Mouse (Mus musculus) E14TG2a.4 (cell line): ENCODE measurements at regions not wholly inside any gene's neighbourhood (a gene's known extent, or its start where the extent isn't known, plus 50 kb on each side); places are given as distances from the start of the nearest gene placed in this dataset.

ENCODE experiments used
- CTCF ChIP-seq: conservative IDR thresholded peaks from 2 replicates; pipeline ENCODE4 v1.5.1; 2014; ENCODE audit warnings: low read length
- NANOG ChIP-seq: IDR thresholded peaks from 2 replicates; pipeline ENCODE4 v1.6.1; 2014; ENCODE audit warnings: borderline replicate concordance, low read length, mixed read lengths
- POU5F1 ChIP-seq: IDR thresholded peaks from 2 replicates; pipeline ENCODE4 v1.6.1; 2014; ENCODE audit warnings: low read length, borderline replicate concordance

- TF ChIP-seq CTCF (no peak), POU5F1 (no peak), NANOG (no peak)
Measured at GRCm38 (mm10) chr3:22551516-22551915, 475.1 kb downstream of the Tbl1xr1 start.
